Comparison of ENCODE assay signal across 18 mouse cellular contexts in the genomic region with DNA sequence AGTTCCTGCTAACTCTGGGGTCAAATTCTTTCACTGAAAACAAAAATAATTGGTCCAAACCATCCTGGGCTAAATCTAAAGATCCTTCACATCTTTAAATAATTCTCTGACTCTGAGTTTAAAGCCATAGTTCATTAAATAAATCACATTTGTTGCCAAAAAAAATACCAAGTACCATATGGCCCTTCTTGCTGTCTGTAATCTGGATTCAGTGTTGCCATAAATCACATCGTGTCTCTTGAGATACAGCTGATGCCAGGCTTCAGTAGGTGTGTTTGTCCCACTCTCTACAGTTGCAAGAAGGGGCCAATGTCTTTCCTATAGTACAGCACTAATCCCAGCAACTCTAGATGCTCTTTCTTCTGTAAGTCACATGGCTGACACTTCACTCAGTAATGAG.
DNase-seq lines count a peak whose midpoint lies in the region; ATAC-seq and TF ChIP-seq lines count a peak whose summit lies in the region.
"Had no signal": no experiment of that assay in that cellular context is flagged by ENCODE, and none has a peak within 500 bp of the region (broad histone marks: within the 10 kb centered on the region; RNA-seq: fewer than 3 reads in every experiment).

No protein-coding gene starts in this region.

- no peak for TF ChIP-seq CTCF in brain, embryonic 14.5 days (IDR thresholded peaks at IDR 0.05; ENCODE audit: borderline replicate concordance, extremely low read depth, insufficient read depth, insufficient read length)

- 68% methylated on average over 1 of the region's 1 CpGs for WGBS in forebrain, embryonic 14.5 days
- 77% methylated on average over 1 of the region's 1 CpGs for WGBS in forebrain, embryonic 12.5 days
- 80% methylated on average over 1 of the region's 1 CpGs for WGBS in hindbrain, embryonic 15.5 days
- 87% methylated on average over 1 of the region's 1 CpGs for WGBS in hindbrain, embryonic 11.5 days

- no peaks in the 10 kb centered on the region for H3K36me3 ChIP-seq in forebrain, embryonic 14.5 days (ENCODE audit: control insufficient read depth, insufficient read depth, low read length)
- no peaks in the 10 kb centered on the region for H3K36me3 ChIP-seq in forebrain, embryonic 12.5 days (replicated peaks)
- no peaks in the 10 kb centered on the region for H3K36me3 ChIP-seq in hindbrain, embryonic 15.5 days
- H3K36me3 ChIP-seq in hindbrain, embryonic 11.5 days (ENCODE audit: control insufficient read depth, insufficient read depth, low read length) = no peaks in the 10 kb centered on the region
- H3K36me3 ChIP-seq: embryonic facial prominence, embryonic 13.5 days; heart, embryonic 12.5 days; hindbrain, embryonic 10.5 days; intestine, embryonic 15.5 days had no signal

- TF ChIP-seq POLR2A in brain, embryonic 14.5 days (IDR thresholded peaks at IDR 0.05; ENCODE audit: borderline replicate concordance, extremely low read depth, insufficient read depth, insufficient read length, poor library complexity, severe bottlenecking) = no peak

- ATAC-seq in forebrain, embryonic 14.5 days = peak; percentile 49; the same call in 1 of the 2 replicates
- ATAC-seq in forebrain, embryonic 12.5 days (ENCODE audit: low FRiP score) = no peak
- ATAC-seq in hindbrain, embryonic 15.5 days (ENCODE audit: low FRiP score, low read depth) = 0 out of 2 replicates have a peak, but pooled peaks have one; percentile 33
- no peak for ATAC-seq in hindbrain, embryonic 11.5 days (ENCODE audit: low FRiP score)
- ATAC-seq: intestine, embryonic 15.5 days had no signal

- no peak overlapping the region for H3K27ac ChIP-seq in forebrain, embryonic 14.5 days (ENCODE audit: low read depth, low read length)
- no peak overlapping the region for H3K27ac ChIP-seq in forebrain, embryonic 12.5 days
- H3K27ac ChIP-seq in hindbrain, embryonic 15.5 days (replicated peaks) = no peak overlapping the region
- H3K27ac ChIP-seq in hindbrain, embryonic 11.5 days (ENCODE audit: low read depth, low read length) = no peak overlapping the region
- H3K27ac ChIP-seq: gastrocnemius, adult 2 months; intestine, embryonic 15.5 days had no signal

- H3K9ac ChIP-seq in forebrain, embryonic 14.5 days (ENCODE audit: low read length) = no peak overlapping the region
- no peak overlapping the region for H3K9ac ChIP-seq in forebrain, embryonic 12.5 days
- H3K9ac ChIP-seq in hindbrain, embryonic 15.5 days = no peak overlapping the region
- no peak overlapping the region for H3K9ac ChIP-seq in hindbrain, embryonic 11.5 days (ENCODE audit: low read depth, low read length)
- H3K9ac ChIP-seq: embryonic facial prominence, embryonic 13.5 days; heart, embryonic 12.5 days; intestine, embryonic 15.5 days had no signal

- peak; percentile 56 for DNase-seq in forebrain, embryonic 14.5 days (ENCODE audit: low spot score)
- no peak for DNase-seq in hindbrain, embryonic 11.5 days (ENCODE audit: low spot score)
- peak; percentile 19 for DNase-seq in 3T3-L1 (ENCODE audit: low read depth, low spot score)
- peak; percentile 59 for DNase-seq in brain, embryonic 14.5 days (ENCODE audit: low read depth)
- no peak for DNase-seq in lung, postnatal 25 days (ENCODE audit: low spot score)
- DNase-seq: adrenal gland, postnatal 10 days; cerebellum, adult 18-20 months; cerebellum, adult 9-11 months; cerebellum, postnatal 36 days; gastrocnemius, adult 2 months; gastrocnemius, postnatal 25 days; kidney, adult 18-20 months had no signal

- H3K9me3 ChIP-seq in forebrain, embryonic 14.5 days (replicated peaks; ENCODE audit: control insufficient read depth, low read length) = no peaks in the 10 kb centered on the region
- no peaks in the 10 kb centered on the region for H3K9me3 ChIP-seq in forebrain, embryonic 12.5 days
- no peaks in the 10 kb centered on the region for H3K9me3 ChIP-seq in hindbrain, embryonic 15.5 days
- H3K9me3 ChIP-seq in hindbrain, embryonic 11.5 days (ENCODE audit: control insufficient read depth, low read length) = no peaks in the 10 kb centered on the region
- H3K9me3 ChIP-seq: embryonic facial prominence, embryonic 13.5 days; heart, embryonic 12.5 days; hindbrain, embryonic 10.5 days; intestine, embryonic 15.5 days had no signal

- no peaks in the 10 kb centered on the region for H3K27me3 ChIP-seq in forebrain, embryonic 14.5 days (replicated peaks; ENCODE audit: control insufficient read depth, insufficient read depth, low read length)
- H3K27me3 ChIP-seq in forebrain, embryonic 12.5 days = 0 out of 2 replicates have a peak, but pooled peaks cover 3% of the 10 kb centered on the region
- H3K27me3 ChIP-seq in hindbrain, embryonic 15.5 days = no peaks in the 10 kb centered on the region
- H3K27me3 ChIP-seq in hindbrain, embryonic 11.5 days (ENCODE audit: control insufficient read depth, insufficient read depth, low read length) = no peaks in the 10 kb centered on the region
- H3K27me3 ChIP-seq: embryonic facial prominence, embryonic 13.5 days; heart, embryonic 12.5 days; intestine, embryonic 15.5 days had no signal

- H3K4me2 ChIP-seq in forebrain, embryonic 14.5 days (ENCODE audit: low read length) = no peak overlapping the region
- H3K4me2 ChIP-seq in forebrain, embryonic 12.5 days = no peak overlapping the region
- no peak overlapping the region for H3K4me2 ChIP-seq in hindbrain, embryonic 15.5 days
- no peak overlapping the region for H3K4me2 ChIP-seq in hindbrain, embryonic 11.5 days (replicated peaks; ENCODE audit: low read depth, low read length)
- H3K4me2 ChIP-seq: embryonic facial prominence, embryonic 13.5 days; heart, embryonic 12.5 days; intestine, embryonic 15.5 days had no signal

- no peak overlapping the region for H3K4me3 ChIP-seq in forebrain, embryonic 14.5 days (ENCODE audit: low read depth, low read length)
- H3K4me3 ChIP-seq in forebrain, embryonic 12.5 days (replicated peaks) = no peak overlapping the region
- H3K4me3 ChIP-seq in hindbrain, embryonic 15.5 days = no peak overlapping the region
- H3K4me3 ChIP-seq in hindbrain, embryonic 11.5 days (ENCODE audit: low read depth, low read length) = no peak overlapping the region
- H3K4me3 ChIP-seq: embryonic facial prominence, embryonic 13.5 days; gastrocnemius, adult 2 months; heart, embryonic 12.5 days; hindbrain, embryonic 10.5 days; intestine, embryonic 15.5 days had no signal

- peaks cover 3% of the 10 kb centered on the region; the same call in 1 of the 2 replicates for H3K4me1 ChIP-seq in forebrain, embryonic 14.5 days (ENCODE audit: control insufficient read depth, insufficient read depth, low read length)
- peaks cover 16% of the 10 kb centered on the region for H3K4me1 ChIP-seq in forebrain, embryonic 12.5 days
- 0 out of 2 replicates have a peak, but pooled peaks cover 4% of the 10 kb centered on the region for H3K4me1 ChIP-seq in hindbrain, embryonic 15.5 days (replicated peaks)
- H3K4me1 ChIP-seq in hindbrain, embryonic 11.5 days (replicated peaks; ENCODE audit: control insufficient read depth, insufficient read depth, low read length) = no peaks in the 10 kb centered on the region
- H3K4me1 ChIP-seq: heart, embryonic 12.5 days; intestine, embryonic 15.5 days had no signal

Comparison
In these comparisons a context has a peak if more than half of its experiments do, and no peak if none do; other contexts are left out.
1. ATAC-seq: peak in forebrain, embryonic 14.5 days (single experiment) and hindbrain, embryonic 15.5 days (single experiment); none in forebrain, embryonic 12.5 days (single experiment) and hindbrain, embryonic 11.5 days (single experiment).
2. DNase-seq: peak in forebrain, embryonic 14.5 days (single experiment), 3T3-L1 (single experiment) and brain, embryonic 14.5 days (single experiment); none in hindbrain, embryonic 11.5 days (single experiment) and lung, postnatal 25 days (single experiment).